Mouse (Mus musculus) natural killer cell, adult 2 months (primary cell): ENCODE results near the gene Aldh16a1.
A peak's percentile ranks its signal among the peaks of the same experiment; 100 is the strongest.
"Not testable (repeated sequence)": the region's sequence is repeated elsewhere in the genome, so short reads cannot be mapped to it uniquely, and the experiment has no call there.

Source experiments
- DNase-seq, 2 experiments: peaks; one replicate each; pipeline ENCODE4 v3.0.0; 2022; ENCODE audit warnings: low spot score in 2 of 2

The Aldh16a1 gene

GRCm38 (mm10) chr7:45134544-45135026, 19.8 kb downstream of the Aldh16a1 start:
- peak; percentile 48 to 50 for DNase-seq

- DNase-seq = no peak
Observed at GRCm38 (mm10) chr7:45133446-45134159, 20.8 kb downstream of the Aldh16a1 start.

- DNase-seq = no peak
Observed at GRCm38 (mm10) chr7:45131850-45132249, 22.5 kb downstream of the Aldh16a1 start.

GRCm38 (mm10) chr7:45129776-45130512, 24.4 kb downstream of the Aldh16a1 start:
- DNase-seq = no peak

- DNase-seq = no peak
Observed at GRCm38 (mm10) chr7:45129318-45129717, 25.1 kb downstream of the Aldh16a1 start.

GRCm38 (mm10) chr7:45128624-45129246, 25.6 kb downstream of the Aldh16a1 start, which contains the start of gene Rpl13a:
TSS of gene Rpl13a (minus strand) at chr7:45128761.
- peak; percentile 99 for DNase-seq

GRCm38 (mm10) chr7:45127700-45128224, 26.6 kb downstream of the Aldh16a1 start:
- DNase-seq = no peak

GRCm38 (mm10) chr7:45126844-45127699, 27.3 kb downstream of the Aldh16a1 start:
- DNase-seq = no peak

- no peak for DNase-seq
Observed at GRCm38 (mm10) chr7:45126147-45126843, 28.1 kb downstream of the Aldh16a1 start.

- DNase-seq = not testable (repeated sequence)
Observed at GRCm38 (mm10) chr7:45125649-45126048, 28.7 kb downstream of the Aldh16a1 start.

GRCm38 (mm10) chr7:45125144-45125600, 29.2 kb downstream of the Aldh16a1 start:
- no peak for DNase-seq

GRCm38 (mm10) chr7:45124224-45125143, 29.9 kb downstream of the Aldh16a1 start, which contains the start of gene Rps11:
TSS of gene Rps11 (minus strand) at chr7:45124439.
- peak; percentile 97 to 98 for DNase-seq

GRCm38 (mm10) chr7:45123186-45123570, 31.2 kb downstream of the Aldh16a1 start:
- DNase-seq = no peak

- no peak for DNase-seq
Observed at GRCm38 (mm10) chr7:45122561-45123185, 31.7 kb downstream of the Aldh16a1 start.

GRCm38 (mm10) chr7:45121966-45122365, 32.4 kb downstream of the Aldh16a1 start:
- no peak for DNase-seq

- peak; percentile 60 to 75 for DNase-seq
Observed at GRCm38 (mm10) chr7:45121404-45121803, 33.0 kb downstream of the Aldh16a1 start.

GRCm38 (mm10) chr7:45119780-45120709, 34.3 kb downstream of the Aldh16a1 start:
- no peak for DNase-seq

GRCm38 (mm10) chr7:45118336-45118735, 36.0 kb downstream of the Aldh16a1 start:
- no peak for DNase-seq
